Mouse (Mus musculus): ENCODE results near the gene Dcp1b.

DNA sequence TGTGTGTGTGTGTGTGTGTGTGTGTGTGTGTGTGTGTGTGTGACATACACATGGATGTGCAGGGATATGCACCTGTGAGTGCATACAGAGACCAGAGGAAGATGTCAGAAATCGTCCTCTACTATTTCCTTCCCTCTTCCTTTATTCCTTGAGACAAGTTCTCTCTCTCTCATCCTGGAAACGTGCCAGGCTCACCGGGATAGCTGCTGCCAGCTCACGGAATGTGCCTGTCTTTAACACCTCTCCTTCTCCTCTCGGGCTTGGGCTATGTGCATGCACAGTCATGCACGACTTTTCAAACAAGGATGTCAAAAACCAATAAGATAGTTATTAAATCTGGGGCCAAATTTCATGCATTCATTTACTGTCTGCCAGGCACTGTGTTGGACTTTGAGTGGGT, 12.6 kb downstream of the Dcp1b start:
- no peak for TF ChIP-seq CTCF (IDR thresholded peaks at IDR 0.05)
- TF ChIP-seq EP300 (IDR thresholded peaks at IDR 0.05) = no peak
